Mouse (Mus musculus): ENCODE data around the gene Lgr6. TPM values are rescaled to one million over a fixed set of nuclear protein-coding genes. Genes with fewer than 3 reads are reported as not detected.

The Lgr6 gene
- polyA plus RNA-seq, 1 experiment from 2014 or later, result 0.52 TPM

DNA sequence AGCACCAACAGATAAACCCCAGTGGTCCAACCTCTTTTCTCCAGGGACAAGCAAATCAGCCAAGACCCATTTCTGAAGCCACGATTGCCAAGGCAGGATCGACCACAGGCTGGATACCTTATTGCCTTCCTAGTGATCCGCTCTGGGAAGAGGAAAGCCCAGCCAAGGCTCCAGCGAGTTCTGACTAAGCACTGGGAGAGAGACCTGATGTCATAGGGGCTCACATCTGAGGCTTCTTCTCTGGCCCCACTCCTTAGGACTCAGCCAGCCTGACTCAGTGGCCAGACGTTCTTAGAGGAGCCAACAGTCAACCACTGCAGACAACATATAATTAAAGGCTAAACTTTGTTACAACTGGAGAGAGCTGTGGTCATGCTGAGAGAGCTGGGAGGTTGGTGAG lies 83.1 kb downstream of the Lgr6 start:
- no peak overlapping the region for H3K4me2 ChIP-seq (ENCODE audit: low read depth)
- no peak overlapping the region for H3K9ac ChIP-seq (ENCODE audit: low read length)
- 84% methylated on average over 5 of the region's 5 CpGs for WGBS
- no peak overlapping the region for H3K27ac ChIP-seq (ENCODE audit: low read depth, low read length)
- DNase-seq (ENCODE audit: low spot score), result no peak
- H3K36me3 ChIP-seq (ENCODE audit: control insufficient read depth, insufficient read depth, low read length), result no peaks in the 10 kb centered on the region
- no peak overlapping the region for H3K4me3 ChIP-seq (ENCODE audit: low read depth, low read length)
- peaks cover 10% of the 10 kb centered on the region; the same call in 1 of the 2 replicates for H3K4me1 ChIP-seq (ENCODE audit: control insufficient read depth, insufficient read depth, low read length)
- H3K27me3 ChIP-seq (ENCODE audit: control insufficient read depth, insufficient read depth, low read length), result no peaks in the 10 kb centered on the region
- H3K9me3 ChIP-seq (ENCODE audit: control insufficient read depth, low read length), result no peaks in the 10 kb centered on the region
- ATAC-seq (ENCODE audit: insufficient read depth, low FRiP score, low TSS enrichment), result no peak

DNA sequence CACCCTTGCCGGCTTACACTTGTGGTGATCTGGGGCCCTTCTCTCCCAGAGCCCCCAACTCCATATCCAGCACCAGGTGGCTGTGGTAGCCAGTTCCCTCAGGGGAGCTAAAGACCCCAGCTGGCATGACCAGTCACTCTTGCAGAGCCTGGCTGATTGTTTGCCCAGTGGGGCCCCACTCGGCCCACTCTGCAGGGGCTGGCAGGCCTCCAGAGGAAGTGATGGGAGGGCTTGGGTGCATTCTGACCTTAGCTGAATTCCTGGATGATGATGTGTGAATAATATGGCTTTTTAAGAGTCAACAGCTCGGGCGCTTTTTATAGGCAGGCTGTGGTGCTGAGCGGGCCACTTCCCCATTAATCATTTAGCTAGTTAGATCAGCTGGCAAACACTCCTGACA lies 84.1 kb downstream of the Lgr6 start:
- Histone ChIP-seq H3K4me2 (ENCODE audit: low read depth) (no peak overlapping the region), H3K27ac (ENCODE audit: low read depth, low read length) (no peak overlapping the region), H3K36me3 (ENCODE audit: control insufficient read depth, insufficient read depth, low read length) (no peaks in the 10 kb centered on the region), H3K9ac (ENCODE audit: low read length) (no peak overlapping the region), H3K4me1 (ENCODE audit: control insufficient read depth, insufficient read depth, low read length) (peaks cover 10% of the 10 kb centered on the region; the same call in 1 of the 2 replicates), H3K27me3 (ENCODE audit: control insufficient read depth, insufficient read depth, low read length) (no peaks in the 10 kb centered on the region), H3K9me3 (ENCODE audit: control insufficient read depth, low read length) (no peaks in the 10 kb centered on the region), H3K4me3 (ENCODE audit: low read depth, low read length) (no peak overlapping the region)
- peak; percentile 31 for DNase-seq (ENCODE audit: low spot score)
- WGBS, result 33% methylated on average over 5 of the region's 5 CpGs
- ATAC-seq (ENCODE audit: insufficient read depth, low FRiP score, low TSS enrichment), result no peak

DNA sequence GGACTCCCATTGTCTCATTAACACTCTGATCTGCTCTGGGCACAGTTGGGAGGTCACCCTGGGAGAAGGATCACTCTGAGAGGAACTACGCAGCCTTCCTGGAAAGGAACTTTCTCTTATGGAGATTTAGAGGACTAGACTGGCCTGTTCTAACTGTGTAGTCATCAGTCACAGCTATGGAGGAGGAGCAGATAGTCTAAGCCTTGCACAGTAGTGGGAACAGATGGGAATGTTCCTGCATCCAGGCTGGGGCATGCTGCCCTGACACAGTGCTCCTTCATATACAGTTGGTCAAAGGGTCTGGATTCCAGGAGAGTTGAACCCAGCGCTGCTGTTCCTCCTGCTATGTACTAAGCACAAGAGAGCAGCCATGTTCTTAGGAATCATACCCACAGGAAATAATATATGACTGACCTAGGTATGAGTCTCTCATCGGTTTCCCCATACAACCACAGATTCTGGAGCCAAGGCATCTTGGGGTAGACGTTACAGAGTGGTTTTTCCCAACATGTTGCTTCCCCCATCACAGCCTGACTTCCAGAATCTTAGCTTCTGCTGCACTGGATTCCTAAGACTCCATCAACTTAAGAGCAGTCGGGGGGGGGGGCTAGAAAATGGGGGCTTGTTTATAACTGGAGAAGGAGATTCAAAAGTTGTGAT lies 84.7 kb downstream of the Lgr6 start:
- Histone ChIP-seq H3K27me3 (ENCODE audit: control insufficient read depth, insufficient read depth, low read length) (no peaks in the 10 kb centered on the region), H3K27ac (ENCODE audit: low read depth, low read length) (no peak overlapping the region), H3K36me3 (ENCODE audit: control insufficient read depth, insufficient read depth, low read length) (no peaks in the 10 kb centered on the region), H3K4me1 (ENCODE audit: control insufficient read depth, insufficient read depth, low read length) (peaks cover 10% of the 10 kb centered on the region), H3K9me3 (ENCODE audit: control insufficient read depth, low read length) (no peaks in the 10 kb centered on the region), H3K9ac (ENCODE audit: low read length) (no peak overlapping the region), H3K4me3 (ENCODE audit: low read depth, low read length) (no peak overlapping the region), H3K4me2 (ENCODE audit: low read depth) (no peak overlapping the region)
- ATAC-seq (ENCODE audit: insufficient read depth, low FRiP score, low TSS enrichment), result no peak
- 76% methylated on average over 5 of the region's 5 CpGs for WGBS
- DNase-seq (ENCODE audit: low spot score), result no peak

DNA sequence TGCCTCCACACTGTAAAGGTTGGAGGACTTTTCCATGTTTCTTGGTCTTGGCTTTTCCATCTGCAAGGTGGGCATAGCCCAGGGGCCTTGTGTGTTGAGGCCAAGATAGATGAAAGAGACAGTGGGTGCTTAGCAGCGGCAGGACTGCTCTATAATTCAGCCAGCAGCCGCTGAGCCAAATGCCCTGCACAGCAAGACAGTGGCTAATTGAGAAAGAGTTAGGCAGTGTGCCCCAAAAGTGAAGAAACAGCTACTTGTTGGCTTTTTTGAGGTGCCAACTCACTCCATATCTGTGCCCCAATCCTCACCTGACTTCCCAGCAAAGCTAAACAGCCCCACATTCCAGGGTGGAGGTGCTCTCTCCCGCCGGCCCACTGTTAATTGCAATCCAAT lies 85.3 kb downstream of the Lgr6 start:
- H3K4me2 ChIP-seq (ENCODE audit: low read depth), result no peak overlapping the region
- peaks cover 15% of the 10 kb centered on the region for H3K4me1 ChIP-seq (ENCODE audit: control insufficient read depth, insufficient read depth, low read length)
- H3K36me3 ChIP-seq (ENCODE audit: control insufficient read depth, insufficient read depth, low read length), result no peaks in the 10 kb centered on the region
- 68% methylated on average over 4 of the region's 4 CpGs for WGBS
- no peaks in the 10 kb centered on the region for H3K27me3 ChIP-seq (ENCODE audit: control insufficient read depth, insufficient read depth, low read length)
- no peak overlapping the region for H3K9ac ChIP-seq (ENCODE audit: low read length)
- DNase-seq (ENCODE audit: low spot score) (no peak), ATAC-seq (ENCODE audit: insufficient read depth, low FRiP score, low TSS enrichment) (no peak)
- H3K4me3 ChIP-seq (ENCODE audit: low read depth, low read length), result no peak overlapping the region
- no peak overlapping the region for H3K27ac ChIP-seq (ENCODE audit: low read depth, low read length)
- H3K9me3 ChIP-seq (ENCODE audit: control insufficient read depth, low read length), result no peaks in the 10 kb centered on the region

DNA sequence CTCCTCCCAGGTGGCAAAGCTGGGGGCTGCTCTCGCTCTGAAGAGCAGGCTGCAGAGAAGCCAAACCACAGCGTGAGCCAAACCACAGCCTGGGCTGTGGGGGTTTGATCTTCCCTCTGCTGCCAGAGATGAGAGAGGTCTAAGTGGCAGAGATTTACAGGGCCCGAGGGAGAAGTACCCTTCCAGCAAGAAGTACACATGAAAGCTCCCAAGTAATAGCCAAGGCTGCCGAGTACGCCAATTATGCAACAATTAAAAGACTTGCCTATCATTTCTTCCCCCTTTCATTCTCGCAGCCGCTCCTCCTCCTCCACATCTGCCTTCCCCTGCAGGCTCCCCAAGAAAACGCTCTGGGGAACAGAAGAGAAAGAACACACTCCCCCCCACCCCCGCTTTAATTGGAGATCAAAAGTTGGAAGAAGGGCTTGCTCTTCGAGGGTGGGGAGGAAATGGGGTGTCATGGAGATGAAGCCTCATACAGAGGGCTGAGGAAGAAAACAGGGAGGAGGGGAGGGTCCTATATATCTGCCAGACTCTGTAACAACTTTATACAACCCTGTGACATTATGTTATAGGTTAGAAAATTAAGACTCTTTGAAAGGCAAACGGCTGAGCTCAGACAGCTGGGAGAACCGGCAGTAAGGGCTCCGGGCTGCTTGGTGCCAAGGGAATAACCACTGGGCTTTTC lies 85.8 kb downstream of the Lgr6 start:
- Histone ChIP-seq H3K9me3 (ENCODE audit: control insufficient read depth, low read length) (no peaks in the 10 kb centered on the region), H3K4me1 (ENCODE audit: control insufficient read depth, insufficient read depth, low read length) (peaks cover 15% of the 10 kb centered on the region), H3K4me2 (ENCODE audit: low read depth) (no peak overlapping the region), H3K9ac (ENCODE audit: low read length) (no peak overlapping the region), H3K36me3 (ENCODE audit: control insufficient read depth, insufficient read depth, low read length) (no peaks in the 10 kb centered on the region), H3K27ac (ENCODE audit: low read depth, low read length) (no peak overlapping the region), H3K4me3 (ENCODE audit: low read depth, low read length) (no peak overlapping the region), H3K27me3 (ENCODE audit: control insufficient read depth, insufficient read depth, low read length) (no peaks in the 10 kb centered on the region)
- 23% methylated on average over 13 of the region's 13 CpGs for WGBS
- ATAC-seq (ENCODE audit: insufficient read depth, low FRiP score, low TSS enrichment), result no peak
- peak; percentile 31 for DNase-seq (ENCODE audit: low spot score)

DNA sequence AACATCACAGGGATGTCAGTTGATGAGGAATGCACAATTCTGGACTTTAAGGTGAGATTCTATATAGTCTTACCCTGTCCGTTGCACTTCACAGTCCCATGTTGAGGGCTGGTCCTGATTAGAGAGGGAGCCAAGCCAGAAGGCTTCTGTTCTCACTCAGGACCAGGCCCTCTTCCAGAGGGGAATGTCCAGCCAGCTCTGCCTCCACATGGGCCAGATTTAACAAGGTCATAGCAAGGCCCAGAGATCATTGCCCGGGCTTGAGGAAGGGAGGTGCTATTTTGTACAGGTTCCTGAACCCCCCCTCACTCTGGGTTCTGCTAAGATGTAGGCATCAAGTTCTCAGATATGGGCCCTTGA lies 87.4 kb downstream of the Lgr6 start:
- no peak for ATAC-seq (ENCODE audit: insufficient read depth, low FRiP score, low TSS enrichment)
- Histone ChIP-seq H3K27me3 (ENCODE audit: control insufficient read depth, insufficient read depth, low read length) (no peaks in the 10 kb centered on the region), H3K4me3 (ENCODE audit: low read depth, low read length) (no peak overlapping the region), H3K4me1 (ENCODE audit: control insufficient read depth, insufficient read depth, low read length) (peaks cover 15% of the 10 kb centered on the region), H3K36me3 (ENCODE audit: control insufficient read depth, insufficient read depth, low read length) (no peaks in the 10 kb centered on the region), H3K27ac (ENCODE audit: low read depth, low read length) (no peak overlapping the region), H3K4me2 (ENCODE audit: low read depth) (no peak overlapping the region), H3K9ac (ENCODE audit: low read length) (no peak overlapping the region), H3K9me3 (ENCODE audit: control insufficient read depth, low read length) (no peaks in the 10 kb centered on the region)
- 85% methylated on average over 2 of the region's 2 CpGs for WGBS
- no peak for DNase-seq (ENCODE audit: low spot score)

DNA sequence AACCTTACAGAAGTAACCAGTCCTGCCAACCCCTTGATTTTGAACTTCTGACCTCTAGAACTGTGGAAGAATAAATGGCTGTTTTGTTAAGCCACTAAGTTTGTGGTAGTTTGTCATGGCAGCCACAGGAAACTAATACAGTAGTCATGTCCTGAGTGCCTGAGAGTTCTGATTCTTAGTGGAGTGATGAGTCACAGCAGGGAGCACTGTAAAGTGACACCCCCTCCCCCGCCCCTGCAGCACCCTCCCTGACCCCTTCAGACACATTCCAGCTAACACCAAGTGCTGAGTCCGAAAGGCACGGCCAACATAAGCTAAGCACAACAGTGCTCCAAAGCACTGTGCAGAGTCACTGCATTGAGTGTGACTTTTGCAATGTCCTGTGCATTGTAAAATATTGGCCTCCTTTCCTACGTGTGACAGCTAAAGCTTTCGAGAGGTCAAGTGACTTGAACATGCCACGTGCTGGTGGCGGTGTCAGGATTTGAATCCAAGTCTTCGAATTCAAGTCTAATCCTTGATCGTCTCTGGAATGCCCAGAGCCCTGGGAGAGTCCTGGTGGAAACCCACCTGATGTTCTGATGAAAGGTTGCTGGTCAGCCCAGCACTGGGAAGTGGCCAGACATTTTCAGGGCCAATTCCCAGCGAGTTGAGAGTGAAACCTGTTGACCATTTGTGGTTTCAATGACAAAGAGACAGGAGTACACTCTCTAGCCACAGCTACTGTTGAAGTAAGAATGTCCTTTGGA lies 88.0 kb downstream of the Lgr6 start:
- H3K9ac ChIP-seq (ENCODE audit: low read length), result no peak overlapping the region
- no peak overlapping the region for H3K27ac ChIP-seq (ENCODE audit: low read depth, low read length)
- H3K4me2 ChIP-seq (ENCODE audit: low read depth), result no peak overlapping the region
- 75% methylated on average over 10 of the region's 10 CpGs for WGBS
- no peak overlapping the region for H3K4me3 ChIP-seq (ENCODE audit: low read depth, low read length)
- H3K9me3 ChIP-seq (ENCODE audit: control insufficient read depth, low read length), result no peaks in the 10 kb centered on the region
- no peaks in the 10 kb centered on the region for H3K36me3 ChIP-seq (ENCODE audit: control insufficient read depth, insufficient read depth, low read length)
- H3K4me1 ChIP-seq (ENCODE audit: control insufficient read depth, insufficient read depth, low read length), result peaks cover 15% of the 10 kb centered on the region
- H3K27me3 ChIP-seq (ENCODE audit: control insufficient read depth, insufficient read depth, low read length), result 0 out of 2 replicates have a peak, but pooled peaks cover 3% of the 10 kb centered on the region
- DNase-seq (ENCODE audit: low spot score) (peak; percentile 18), ATAC-seq (ENCODE audit: insufficient read depth, low FRiP score, low TSS enrichment) (no peak)

DNA sequence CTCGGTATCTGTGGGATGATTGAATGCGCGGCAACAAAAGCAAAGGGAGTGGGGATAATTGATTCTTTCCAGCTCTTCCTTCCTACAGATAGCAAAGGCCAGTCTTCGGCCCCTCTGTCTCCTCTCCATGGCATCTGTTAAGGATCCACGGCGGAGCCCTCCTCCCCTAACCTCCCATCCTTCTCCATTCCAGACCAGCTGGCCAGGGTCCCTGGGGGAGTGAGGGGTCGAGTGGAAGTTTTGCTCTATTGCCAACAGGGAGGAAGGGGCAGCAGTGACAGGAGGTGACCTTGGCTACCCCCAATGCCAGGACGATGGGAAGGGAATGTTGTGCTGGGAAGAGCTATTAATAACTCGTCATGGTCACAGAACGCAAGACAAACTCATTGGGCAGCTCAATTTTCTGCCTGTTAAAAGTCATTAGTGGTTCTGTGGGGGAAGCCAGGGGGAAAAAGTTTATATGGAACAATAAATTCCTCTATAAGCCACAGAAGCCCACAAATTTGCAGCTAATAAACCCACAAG lies 90.1 kb downstream of the Lgr6 start:
- H3K4me2 ChIP-seq (ENCODE audit: low read depth), result no peak overlapping the region
- H3K36me3 ChIP-seq (ENCODE audit: control insufficient read depth, insufficient read depth, low read length), result no peaks in the 10 kb centered on the region
- peak; percentile 47 for DNase-seq (ENCODE audit: low spot score)
- WGBS, result 28% methylated on average over 10 of the region's 10 CpGs
- H3K27me3 ChIP-seq (ENCODE audit: control insufficient read depth, insufficient read depth, low read length), result 0 out of 2 replicates have a peak, but pooled peaks cover 3% of the 10 kb centered on the region
- peaks cover 10% of the 10 kb centered on the region; the same call in 1 of the 2 replicates for H3K4me1 ChIP-seq (ENCODE audit: control insufficient read depth, insufficient read depth, low read length)
- no peak for ATAC-seq (ENCODE audit: insufficient read depth, low FRiP score, low TSS enrichment)
- no peaks in the 10 kb centered on the region for H3K9me3 ChIP-seq (ENCODE audit: control insufficient read depth, low read length)
- H3K27ac ChIP-seq (ENCODE audit: low read depth, low read length), result no peak overlapping the region
- H3K4me3 ChIP-seq (ENCODE audit: low read depth, low read length), result no peak overlapping the region
- H3K9ac ChIP-seq (ENCODE audit: low read length), result no peak overlapping the region
